ENCODE assay signal across 11 mouse cellular contexts in genomic region chr10:116768642-116769041, GRCm38 (mm10).
DNase-seq lines count a peak whose midpoint lies in the region; ATAC-seq lines count a peak whose summit lies in the region.
"Had no signal": no experiment of that assay in that cellular context is flagged by ENCODE, and none has a peak within 500 bp of the region (broad histone marks: within the 10 kb centered on the region; RNA-seq: fewer than 3 reads in every experiment).

No protein-coding gene starts in this region.

- no peak overlapping the region for H3K4me2 ChIP-seq in forebrain, embryonic 14.5 days (ENCODE audit: low read length)
- H3K4me2 ChIP-seq in forebrain, embryonic 16.5 days (ENCODE audit: low read length): no peak overlapping the region
- H3K4me2 ChIP-seq: limb, embryonic 12.5 days; neural tube, embryonic 12.5 days had no signal

- DNase-seq in forebrain, embryonic 14.5 days (ENCODE audit: low spot score): peak; percentile 68
- DNase-seq in urinary bladder, postnatal 14 days (ENCODE audit: low spot score): peak; percentile 14
- no peak for DNase-seq in urinary bladder, adult 18-20 months (ENCODE audit: low spot score in 2 of 2)
- peak; percentile 54 for DNase-seq in heart, postnatal 4 days
- no peak for DNase-seq in gastrocnemius, postnatal 36 days
- no peak for DNase-seq in frontal cortex, postnatal 14 days (ENCODE audit: low spot score in 2 of 2)
- DNase-seq in gastrocnemius, postnatal 14 days: no peak
- DNase-seq: gastrocnemius, adult 2 months had no signal

- peak overlapping the region; percentile 4; the same call in 1 of the 2 replicates for H3K27ac ChIP-seq in forebrain, embryonic 14.5 days (ENCODE audit: low read depth, low read length)
- no peak overlapping the region for H3K27ac ChIP-seq in forebrain, embryonic 16.5 days (ENCODE audit: low read length)
- H3K27ac ChIP-seq: gastrocnemius, adult 2 months; limb, embryonic 12.5 days; neural tube, embryonic 12.5 days had no signal

- 50% methylated on average over 13 of the region's 13 CpGs for WGBS in forebrain, embryonic 14.5 days
- 37% methylated on average over 13 of the region's 13 CpGs for WGBS in forebrain, embryonic 16.5 days

- intact Hi-C loops in gastrocnemius, postnatal 36 days (cut with DNase I): no loop called here
- intact Hi-C loops in gastrocnemius, postnatal 14 days (cut with DNase I; ENCODE audit: low total_unique reads): no loop called here

- no peaks in the 10 kb centered on the region for H3K27me3 ChIP-seq in forebrain, embryonic 14.5 days (replicated peaks; ENCODE audit: control insufficient read depth, insufficient read depth, low read length)
- H3K27me3 ChIP-seq in forebrain, embryonic 16.5 days (replicated peaks; ENCODE audit: control insufficient read depth, insufficient read depth, low read length): no peaks in the 10 kb centered on the region
- H3K27me3 ChIP-seq: limb, embryonic 12.5 days; neural tube, embryonic 12.5 days had no signal

- H3K4me3 ChIP-seq in forebrain, embryonic 14.5 days (ENCODE audit: low read depth, low read length): no peak overlapping the region
- H3K4me3 ChIP-seq in forebrain, embryonic 16.5 days (replicated peaks; ENCODE audit: low read length): no peak overlapping the region
- H3K4me3 ChIP-seq: gastrocnemius, adult 2 months; limb, embryonic 12.5 days; neural tube, embryonic 12.5 days had no signal

- H3K9me3 ChIP-seq in forebrain, embryonic 14.5 days (replicated peaks; ENCODE audit: control insufficient read depth, low read length): no peaks in the 10 kb centered on the region
- no peaks in the 10 kb centered on the region for H3K9me3 ChIP-seq in forebrain, embryonic 16.5 days (ENCODE audit: control insufficient read depth, low read length)
- H3K9me3 ChIP-seq: limb, embryonic 12.5 days; neural tube, embryonic 12.5 days had no signal

- ATAC-seq in forebrain, embryonic 14.5 days: peak; percentile 42; the same call in 1 of the 2 replicates
- ATAC-seq in forebrain, embryonic 16.5 days: no peak; the same call in 1 of the 2 replicates

- H3K4me1 ChIP-seq in forebrain, embryonic 14.5 days (ENCODE audit: control insufficient read depth, insufficient read depth, low read length): no peaks in the 10 kb centered on the region
- H3K4me1 ChIP-seq in forebrain, embryonic 16.5 days (replicated peaks; ENCODE audit: control insufficient read depth, insufficient read depth, low read length): peaks cover 6% of the 10 kb centered on the region; the same call in 1 of the 2 replicates

- H3K36me3 ChIP-seq in forebrain, embryonic 14.5 days (ENCODE audit: control insufficient read depth, insufficient read depth, low read length): no peaks in the 10 kb centered on the region
- H3K36me3 ChIP-seq in forebrain, embryonic 16.5 days (ENCODE audit: control insufficient read depth, insufficient read depth): no peaks in the 10 kb centered on the region
- H3K36me3 ChIP-seq: limb, embryonic 12.5 days; neural tube, embryonic 12.5 days had no signal

- H3K9ac ChIP-seq in forebrain, embryonic 14.5 days (ENCODE audit: low read length): no peak overlapping the region
- H3K9ac ChIP-seq in forebrain, embryonic 16.5 days (replicated peaks; ENCODE audit: low read depth, low read length): no peak overlapping the region
- H3K9ac ChIP-seq: limb, embryonic 12.5 days; neural tube, embryonic 12.5 days had no signal

Comparison
In these comparisons a context has a peak if more than half of its experiments do, and no peak if none do; other contexts are left out.
1. DNase-seq: peak in forebrain, embryonic 14.5 days (single experiment), urinary bladder, postnatal 14 days (single experiment) and heart, postnatal 4 days (single experiment); none in urinary bladder, adult 18-20 months (0 of 2), gastrocnemius, postnatal 36 days (0 of 2), frontal cortex, postnatal 14 days (0 of 2) and gastrocnemius, postnatal 14 days (single experiment).